Mouse (Mus musculus): ENCODE data around the gene Adcy6. TPM values are rescaled to one million over a fixed set of nuclear protein-coding genes. Genes with fewer than 3 reads are reported as not detected.

Gene Adcy6
- total RNA-seq, 4 experiments from 2014 or later, result 47.3 to 58.6 (median 52.2) TPM

- DNase-seq (ENCODE audit: low spot score in 2 of 2), result peak; percentile 100
Observed at GRCm38 (mm10) chr15:98567278-98568134, 42.4 kb downstream of the Adcy6 start.

- no peak for DNase-seq (ENCODE audit: low spot score in 2 of 2)
Observed at GRCm38 (mm10) chr15:98566973-98567277, 43.0 kb downstream of the Adcy6 start.

GRCm38 (mm10) chr15:98557186-98557585, 52.7 kb downstream of the Adcy6 start:
- DNase-seq (ENCODE audit: low spot score in 2 of 2), result no peak

- no peak for DNase-seq (ENCODE audit: low spot score in 2 of 2)
Observed at GRCm38 (mm10) chr15:98555881-98556280, 54.0 kb downstream of the Adcy6 start.

GRCm38 (mm10) chr15:98552758-98553157, 57.1 kb downstream of the Adcy6 start:
- DNase-seq (ENCODE audit: low spot score in 2 of 2), result no peak

GRCm38 (mm10) chr15:98546843-98547242, 63.0 kb downstream of the Adcy6 start:
- DNase-seq (ENCODE audit: low spot score in 2 of 2), result no peak

- DNase-seq (ENCODE audit: low spot score in 2 of 2), result no peak
Observed at GRCm38 (mm10) chr15:98545151-98545550, 64.7 kb downstream of the Adcy6 start.

- DNase-seq (ENCODE audit: low spot score in 2 of 2), result no peak
Observed at GRCm38 (mm10) chr15:98543341-98543740, 66.5 kb downstream of the Adcy6 start.

GRCm38 (mm10) chr15:98541064-98541463, 68.8 kb downstream of the Adcy6 start:
- no peak for DNase-seq (ENCODE audit: low spot score in 2 of 2)

Other genes with a start within 250 kb of the Adcy6 start
- gene Olfr283, start 229.1 kb downstream of the Adcy6 start, total RNA-seq (2022), result not detected
- gene Olfr282, start 178.9 kb downstream of the Adcy6 start, total RNA-seq (2022), result not detected
- not detected for gene Olfr281, start 157.5 kb downstream of the Adcy6 start, total RNA-seq (2022)
- not detected for gene OR5BS1P, start 140.2 kb downstream of the Adcy6 start, total RNA-seq (2022)
- not detected for gene Lalba, start 127.4 kb downstream of the Adcy6 start, total RNA-seq (2022)
- gene Olfr279, start 117.7 kb downstream of the Adcy6 start, total RNA-seq (2022), result not detected
- 10 to 100 TPM; 54.1 to 60.0 (median 57.2) TPM for gene Kansl2, start 75.8 kb downstream of the Adcy6 start, total RNA-seq (2022)
- 10 to 100 TPM; 37.3 to 43.8 (median 42.7) TPM for gene Ccnt1, start 39.2 kb downstream of the Adcy6 start, total RNA-seq (2022)
- gene 4930415O20Rik, start 39.1 kb downstream of the Adcy6 start, total RNA-seq (2022), result not detected
- 100 to 1,000 TPM; 163 to 193 (median 176) TPM for gene Cacnb3, start 20.8 kb upstream of the Adcy6 start, total RNA-seq (2022)
- 10 to 100 TPM; 76.3 to 89.4 (median 85.9) TPM for gene Ddx23, start 52.8 kb upstream of the Adcy6 start, total RNA-seq (2022)
- gene Rnd1, start 67.4 kb upstream of the Adcy6 start, total RNA-seq (2022), result 1 to 10 TPM; 6.3 to 8.7 (median 7.3) TPM
- 10 to 100 TPM in 1 of 4 experiments, 1 to 10 TPM in 3; 7.4 to 10.4 (median 8.4) TPM for gene Ccdc65, start 98.1 kb upstream of the Adcy6 start, total RNA-seq (2022)
- 1 to 10 TPM; 1.2 to 2.3 (median 1.5) TPM for gene Fkbp11, start 118.1 kb upstream of the Adcy6 start, total RNA-seq (2022)
- gene Arf3, start 153.1 kb upstream of the Adcy6 start, total RNA-seq (2022), result 100 to 1,000 TPM; 730 to 835 (median 787) TPM
- under 1 TPM; 0.16 to 0.59 (median 0.41) TPM for gene Wnt10b, start 168.1 kb upstream of the Adcy6 start, total RNA-seq (2022)
- not detected for gene Wnt1, start 179.8 kb upstream of the Adcy6 start, total RNA-seq (2022)
- gene Ddn, start 199.4 kb upstream of the Adcy6 start, total RNA-seq (2022), result 1,000 to 10,000 TPM; 1,258 to 1,383 (median 1,345) TPM
- gene Prkag1, start 221.4 kb upstream of the Adcy6 start, total RNA-seq (2022), result 10 to 100 TPM; 49.0 to 55.2 (median 50.2) TPM